Mouse (Mus musculus): ENCODE measurements around the gene Adam19.

Adam19 gene

DNA sequence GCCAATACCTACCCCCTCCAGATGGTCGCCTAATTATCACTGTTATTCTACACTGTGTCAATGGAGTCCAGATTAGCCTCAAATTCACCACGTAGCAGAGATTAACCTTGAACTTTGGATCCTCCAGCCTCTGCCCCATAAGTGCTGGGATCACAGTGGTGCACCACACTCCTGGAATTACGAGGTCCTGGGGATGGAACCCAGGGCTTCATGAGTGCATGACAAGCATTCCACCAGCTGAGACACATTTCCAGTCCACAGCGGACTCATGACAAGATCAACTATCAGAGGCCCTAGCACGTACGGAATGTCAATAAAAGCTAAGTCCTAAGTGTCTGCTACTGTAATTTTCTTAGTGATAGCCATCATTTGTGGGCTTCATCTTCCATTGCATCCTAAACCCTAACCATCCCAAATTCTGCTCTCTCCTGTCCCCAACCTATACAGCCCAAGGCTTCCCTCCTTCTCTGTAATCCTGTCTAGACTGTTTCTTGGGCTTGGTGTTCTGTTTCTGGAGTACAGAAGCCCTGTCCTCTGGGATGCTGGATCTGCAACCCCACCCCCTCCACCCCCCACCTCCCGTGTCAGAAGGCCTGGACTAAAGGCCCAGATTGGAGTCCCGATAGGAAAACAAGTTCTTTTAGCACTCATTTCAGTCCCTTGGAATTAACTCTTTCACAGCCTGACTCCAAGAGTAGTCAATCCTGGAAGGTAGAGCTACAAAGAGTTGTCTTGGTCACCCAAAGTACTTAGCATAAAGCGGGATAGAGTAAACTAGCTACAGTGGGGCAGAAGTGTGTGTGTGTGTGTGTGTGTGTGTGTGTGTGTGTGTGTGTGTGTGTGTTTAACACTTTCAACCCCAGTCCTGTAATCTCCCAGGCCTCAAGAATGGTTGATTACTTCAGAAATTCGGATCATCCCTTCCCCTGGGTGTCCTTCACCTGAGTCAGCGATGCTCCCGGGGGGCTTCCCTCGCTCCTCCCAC lies 589 bp upstream of the Adam19 start:
- peak; percentile 58 for DNase-seq (ENCODE audit: low read depth, low spot score)

DNA sequence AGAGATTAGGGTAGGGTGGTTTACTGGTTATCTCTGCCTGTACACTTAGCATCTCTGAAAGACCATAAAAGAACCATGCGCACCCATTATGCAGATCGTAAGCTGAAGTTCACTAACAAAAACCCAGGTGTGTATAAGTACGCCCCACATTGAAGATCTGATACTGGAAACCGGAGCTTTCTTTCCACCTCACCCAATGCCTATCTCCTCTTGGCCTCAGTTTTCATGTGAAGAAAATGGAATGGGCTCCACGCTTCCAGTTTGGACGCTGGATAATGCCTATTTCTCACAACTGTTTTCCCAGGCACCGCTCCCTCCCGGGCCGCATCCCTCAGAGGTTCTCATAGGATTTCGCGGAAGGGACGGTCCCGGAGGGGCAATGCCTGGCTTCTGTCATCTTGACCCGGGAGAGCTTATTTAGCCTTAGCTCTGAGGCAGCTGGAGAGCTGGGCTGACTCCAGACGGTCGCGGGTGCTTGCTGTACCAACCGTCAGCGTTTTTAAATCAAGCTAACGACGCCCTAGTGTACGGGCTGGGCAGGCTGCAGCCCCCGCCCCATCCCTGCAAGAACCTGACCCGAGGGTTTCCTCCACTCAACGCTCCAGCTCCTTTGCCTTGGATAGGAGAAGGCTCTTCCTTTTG lies 1.1 kb downstream of the Adam19 start:
- peak; percentile 72 for DNase-seq (ENCODE audit: low read depth, low spot score)

DNA sequence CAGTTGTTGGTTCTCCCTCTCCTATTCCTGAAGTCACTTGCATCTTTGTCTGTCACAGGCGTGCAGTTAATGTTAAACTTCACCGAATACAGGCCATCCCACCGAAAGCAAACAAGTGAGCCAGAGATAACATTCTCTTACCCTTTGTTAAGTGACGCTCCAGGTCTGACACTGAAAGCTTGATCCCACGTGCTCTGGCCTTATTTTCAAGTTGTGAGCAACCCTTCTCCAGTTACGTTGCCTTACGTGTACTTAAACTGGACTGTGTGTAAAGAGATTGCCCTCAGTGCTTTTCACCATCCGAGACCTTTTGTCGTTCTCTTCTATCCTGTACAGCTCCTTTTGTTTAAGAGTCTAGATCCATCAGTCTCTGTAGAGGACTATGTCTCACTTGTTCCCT lies 2.2 kb downstream of the Adam19 start:
- no peak for DNase-seq (ENCODE audit: low read depth, low spot score)

DNA sequence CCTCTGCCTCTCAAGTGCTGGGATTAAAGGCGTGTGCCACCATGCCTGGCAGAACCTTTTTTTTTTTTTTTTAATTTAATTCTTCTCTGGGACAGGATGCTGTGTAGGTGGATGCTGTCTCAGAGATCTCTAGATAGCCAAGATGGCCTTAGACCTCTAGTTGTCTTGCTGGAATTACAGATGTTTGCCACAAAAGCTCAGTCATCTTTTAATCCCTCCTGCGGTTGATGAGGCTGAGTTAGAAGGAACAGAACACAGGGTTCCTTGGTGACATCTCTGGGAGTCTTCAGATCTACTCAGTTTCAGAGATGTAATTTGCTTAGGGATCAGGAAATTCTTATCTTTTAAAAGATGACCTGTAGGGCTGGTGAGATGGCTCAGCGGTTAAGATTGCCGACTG lies 3.1 kb downstream of the Adam19 start:
- DNase-seq (ENCODE audit: low read depth, low spot score): no peak

DNA sequence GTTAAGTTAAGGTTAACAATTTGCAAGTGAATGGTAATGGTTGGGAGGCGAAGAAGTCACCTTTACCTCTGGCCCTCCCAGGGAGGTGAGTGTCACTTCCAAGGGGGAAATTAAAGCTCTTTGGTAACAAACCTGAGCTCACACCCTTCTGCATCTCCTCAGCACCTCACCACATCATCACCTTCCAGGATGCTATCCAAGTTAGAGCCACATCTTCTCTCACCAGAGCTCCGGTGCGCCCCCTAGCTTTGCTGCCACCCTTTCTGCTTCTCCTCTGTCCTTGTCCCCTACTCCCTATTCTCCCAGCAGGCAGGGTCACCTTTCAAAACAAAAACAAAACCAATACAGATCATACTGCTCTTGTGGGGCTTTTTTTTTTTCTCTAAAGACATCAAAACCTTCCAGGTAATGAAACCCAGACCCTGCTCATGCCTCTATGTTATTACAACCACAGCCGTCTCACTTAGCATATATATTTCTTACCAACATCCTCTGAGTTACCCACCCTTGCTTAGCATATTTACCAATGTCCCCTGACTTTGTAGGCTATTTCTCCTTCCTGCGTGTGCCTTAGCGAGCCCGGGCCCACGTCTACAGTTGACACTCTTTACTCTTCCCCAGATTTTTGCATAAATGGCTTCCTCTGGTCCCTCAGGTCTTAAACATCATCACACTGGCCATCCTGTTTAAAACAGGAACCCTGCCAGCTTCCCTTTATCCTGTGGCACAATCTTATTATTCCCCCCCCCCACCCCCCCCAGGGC lies 4.3 kb downstream of the Adam19 start:
- DNase-seq (ENCODE audit: low read depth, low spot score): peak; percentile 55

DNA sequence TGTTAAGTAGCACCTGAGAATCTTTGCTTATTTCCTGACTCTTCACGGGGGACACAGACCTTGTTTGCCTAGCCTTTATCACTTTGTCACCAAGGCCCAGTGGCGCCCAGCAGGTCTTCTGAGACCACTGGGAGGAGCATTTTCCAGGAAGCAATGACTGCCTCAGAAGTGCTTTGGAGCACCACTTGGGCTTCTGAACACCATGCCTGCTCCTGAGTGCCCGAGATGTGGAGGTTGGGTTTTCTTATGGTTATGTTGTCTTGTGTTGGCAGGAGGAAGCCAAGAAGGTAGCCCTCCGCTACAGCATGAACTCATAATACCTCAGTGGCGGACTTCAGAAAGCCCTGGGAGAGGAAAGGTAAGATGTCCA lies 4.8 kb downstream of the Adam19 start:
- no peak for DNase-seq (ENCODE audit: low read depth, low spot score)

DNA sequence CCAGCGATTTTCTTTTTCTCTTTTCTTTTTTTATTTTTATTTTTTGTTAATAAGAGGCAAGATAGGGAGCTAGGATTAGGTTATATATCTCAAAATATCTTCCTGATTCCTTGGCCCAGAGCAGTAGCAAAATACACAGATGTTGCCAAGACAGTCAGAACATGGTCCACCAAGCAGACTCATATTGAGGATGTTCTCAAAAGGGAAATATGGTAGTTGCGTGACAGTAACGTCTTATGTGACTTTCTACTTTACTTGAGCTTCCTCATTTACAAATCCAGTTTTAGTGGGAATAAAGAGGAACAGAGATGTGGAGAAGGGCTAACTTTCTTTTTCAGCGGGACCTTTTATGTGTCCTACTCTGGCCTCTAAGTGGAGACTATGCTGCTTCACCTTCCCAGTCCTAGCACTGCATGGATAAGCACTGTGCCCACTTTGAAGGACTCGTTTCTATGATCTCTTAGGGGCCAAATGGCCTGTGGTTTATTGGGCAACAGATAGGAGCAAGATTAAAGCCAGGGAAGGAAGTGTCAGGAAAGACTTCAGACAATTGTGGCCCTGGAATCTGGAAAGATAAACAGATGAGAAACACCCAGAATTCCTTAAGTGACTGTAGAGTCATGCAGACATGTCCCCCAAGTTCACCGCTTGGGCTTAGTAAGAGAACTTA lies 6.1 kb downstream of the Adam19 start:
- DNase-seq (ENCODE audit: low read depth, low spot score): no peak

DNA sequence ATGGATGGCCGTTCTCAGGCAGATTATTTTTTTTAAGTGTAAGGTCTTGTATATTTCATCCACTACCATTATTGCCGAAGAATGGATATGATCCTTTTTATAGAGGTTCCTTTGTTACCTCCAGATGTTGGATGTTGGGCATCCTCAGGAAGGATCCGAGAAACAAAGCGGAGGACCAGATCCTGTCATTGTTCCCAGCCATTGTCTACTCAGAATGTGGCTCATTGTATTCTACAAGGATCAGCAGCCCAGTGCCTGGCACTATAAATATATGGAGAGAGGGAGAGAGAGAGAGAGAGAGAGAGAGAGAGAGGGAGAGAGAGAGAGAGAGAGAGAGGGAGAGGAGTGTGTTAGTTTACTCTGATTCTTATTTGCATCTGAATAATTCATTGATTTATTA lies 6.8 kb downstream of the Adam19 start:
- no peak for DNase-seq (ENCODE audit: low read depth, low spot score)

DNA sequence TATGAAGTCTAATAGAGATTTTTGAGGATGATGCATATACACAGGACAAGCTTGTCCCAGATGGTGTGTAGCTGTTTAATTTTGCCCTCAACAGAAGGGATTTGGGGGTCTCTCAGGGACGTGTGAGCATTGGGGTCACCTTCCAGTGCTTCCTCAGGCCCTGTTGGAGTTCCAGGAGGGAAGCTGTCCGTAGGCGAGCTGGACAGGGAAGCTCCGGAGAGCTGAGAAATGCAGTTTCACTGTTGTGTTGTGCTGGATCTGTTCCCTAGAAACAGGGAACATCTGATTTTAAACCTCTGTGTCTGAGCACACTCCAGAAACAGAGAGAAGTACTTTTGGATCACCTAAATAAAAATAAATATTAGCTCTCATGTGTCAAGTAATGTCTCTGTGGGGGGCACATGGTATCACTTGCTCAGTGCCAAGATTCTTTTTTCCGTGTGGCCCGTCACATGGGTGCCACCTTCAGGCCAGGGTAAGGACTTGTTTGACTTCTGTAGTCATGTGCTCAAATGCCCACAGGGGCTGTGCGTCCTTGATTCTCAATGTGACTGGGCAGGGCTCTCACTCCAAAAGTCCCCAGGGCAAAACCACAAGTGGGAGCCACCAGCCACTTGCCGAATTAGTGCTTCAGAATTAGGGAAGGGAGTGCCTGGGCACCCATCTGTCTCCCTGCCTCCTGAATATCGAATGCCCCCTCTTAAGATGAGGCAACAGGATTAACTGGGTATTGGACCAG lies 7.4 kb downstream of the Adam19 start:
- DNase-seq (ENCODE audit: low read depth, low spot score): peak; percentile 84

DNA sequence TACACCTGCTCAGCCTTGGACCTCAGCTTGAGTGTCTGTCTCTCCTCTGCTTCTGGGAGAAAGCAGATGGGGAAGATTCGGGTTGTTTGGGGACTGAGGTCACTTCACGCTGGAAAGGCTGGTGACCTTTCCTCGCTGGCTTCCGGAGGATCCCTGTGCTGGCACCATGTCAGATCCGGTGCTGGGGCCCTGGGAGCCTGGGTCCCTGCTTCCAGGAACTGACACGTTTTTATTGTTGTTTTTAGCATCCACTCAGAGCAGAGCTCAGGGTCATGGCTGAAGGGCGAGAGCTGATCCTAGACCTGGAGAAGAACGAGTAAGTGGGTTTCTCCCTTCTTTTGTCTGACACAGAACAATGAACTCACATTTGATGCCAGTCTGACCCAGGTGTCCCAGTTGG lies 9.0 kb downstream of the Adam19 start:
- DNase-seq (ENCODE audit: low read depth, low spot score): no peak

DNA sequence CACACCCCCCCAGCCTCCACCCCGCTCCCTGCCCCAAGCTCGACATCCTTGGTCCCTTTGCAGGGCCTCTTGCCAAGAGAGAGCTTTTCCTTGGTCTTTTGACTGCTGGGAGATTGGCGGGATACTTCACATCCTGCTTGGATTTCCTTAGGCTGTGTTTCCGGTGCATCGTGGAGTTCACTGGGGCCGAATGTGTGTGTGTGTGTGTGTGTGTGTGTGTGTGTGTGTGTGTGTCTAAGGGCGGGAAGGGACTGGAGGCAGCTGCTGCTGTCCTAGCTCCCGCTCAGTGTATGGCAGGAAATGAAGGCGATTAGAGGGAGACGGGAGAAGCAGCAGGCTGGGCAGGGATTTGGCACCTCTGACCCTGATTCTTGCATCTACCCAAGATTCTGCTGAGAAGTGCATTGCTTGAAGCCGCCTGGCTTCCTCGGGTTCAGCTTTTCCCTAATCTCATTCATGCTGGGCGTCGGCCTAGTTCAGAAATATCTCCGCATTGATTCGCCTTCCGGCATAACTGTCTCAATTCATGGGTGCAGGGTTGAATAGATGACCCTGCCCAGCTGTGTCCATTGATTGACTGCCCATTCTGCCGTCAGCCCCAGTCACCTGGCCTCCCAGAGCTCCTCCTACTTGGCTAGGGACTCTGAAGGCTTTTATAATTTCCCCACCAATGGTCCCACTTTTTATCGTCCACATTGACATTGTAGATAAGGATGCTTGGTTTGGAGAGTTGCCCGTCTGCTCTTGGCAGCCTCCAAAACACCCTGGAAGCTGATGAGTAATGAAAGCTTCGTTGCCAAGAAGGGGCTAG lies 9.6 kb downstream of the Adam19 start:
- peak; percentile 53 for DNase-seq (ENCODE audit: low read depth, low spot score)

DNA sequence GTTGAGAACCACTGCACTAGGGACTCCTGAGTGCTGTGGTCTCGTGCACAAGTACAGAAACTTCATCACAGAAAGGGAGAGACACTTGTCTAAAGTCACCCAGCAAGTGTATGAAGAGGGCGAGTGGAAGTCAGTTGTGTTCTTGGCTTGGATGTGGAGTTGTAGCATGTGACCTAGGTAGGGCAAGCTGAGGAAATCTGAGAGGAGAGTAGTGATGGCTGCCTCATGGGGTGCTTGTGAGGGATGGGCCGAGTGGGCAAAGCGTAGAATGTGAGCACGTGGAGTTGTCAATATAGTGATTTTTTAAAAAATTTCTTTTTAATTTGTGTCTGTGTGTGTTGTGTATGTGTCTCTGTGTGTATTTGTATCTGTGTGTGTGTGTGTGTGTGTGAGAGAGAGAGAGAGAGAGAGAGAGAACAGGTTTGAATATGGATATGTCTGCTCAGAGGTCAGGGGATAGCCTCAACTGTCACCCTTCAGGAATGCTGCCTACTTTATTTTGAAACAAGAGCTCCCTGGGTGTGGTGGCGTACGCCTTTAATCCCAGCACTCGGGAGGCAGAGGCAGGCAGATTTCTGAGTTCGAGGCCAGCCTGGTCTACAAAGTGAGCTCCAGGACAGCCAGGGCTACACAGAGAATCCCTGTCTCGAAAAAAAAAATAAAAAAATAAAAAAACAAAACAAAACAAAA lies 11.7 kb downstream of the Adam19 start:
- peak; percentile 71 for DNase-seq (ENCODE audit: low read depth, low spot score)

DNA sequence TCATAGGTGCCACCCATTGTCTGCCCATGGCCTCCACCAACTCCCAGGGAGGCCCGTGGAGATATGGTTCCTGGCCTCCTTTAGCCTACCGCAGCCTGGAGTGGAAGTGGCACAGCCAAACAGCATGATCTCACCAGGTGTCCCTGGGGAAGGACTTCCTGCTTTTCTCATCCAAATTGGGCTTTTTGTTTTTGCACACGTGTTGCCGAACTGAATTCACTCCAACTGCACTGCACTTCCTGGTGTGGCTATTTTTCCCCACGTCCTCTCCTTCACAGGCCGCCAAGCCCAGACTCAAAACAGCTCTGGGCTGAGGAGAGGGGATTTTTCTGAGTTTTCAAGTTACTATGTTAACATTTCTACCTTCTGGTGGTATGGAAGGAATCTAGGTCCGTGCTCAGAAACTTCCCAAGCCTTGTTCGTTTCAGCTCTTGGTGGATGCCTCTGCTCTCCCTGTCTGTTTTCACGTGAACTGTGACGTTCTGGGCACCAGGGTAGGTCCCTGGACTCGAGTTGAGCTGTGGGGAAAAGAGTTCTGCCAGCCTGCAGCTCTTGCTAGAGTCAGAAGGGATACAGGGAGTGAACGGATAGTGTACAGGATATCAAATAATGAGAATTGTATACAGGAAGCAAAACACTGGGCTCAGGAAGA lies 13.1 kb downstream of the Adam19 start:
- DNase-seq (ENCODE audit: low read depth, low spot score): peak; percentile 92

DNA sequence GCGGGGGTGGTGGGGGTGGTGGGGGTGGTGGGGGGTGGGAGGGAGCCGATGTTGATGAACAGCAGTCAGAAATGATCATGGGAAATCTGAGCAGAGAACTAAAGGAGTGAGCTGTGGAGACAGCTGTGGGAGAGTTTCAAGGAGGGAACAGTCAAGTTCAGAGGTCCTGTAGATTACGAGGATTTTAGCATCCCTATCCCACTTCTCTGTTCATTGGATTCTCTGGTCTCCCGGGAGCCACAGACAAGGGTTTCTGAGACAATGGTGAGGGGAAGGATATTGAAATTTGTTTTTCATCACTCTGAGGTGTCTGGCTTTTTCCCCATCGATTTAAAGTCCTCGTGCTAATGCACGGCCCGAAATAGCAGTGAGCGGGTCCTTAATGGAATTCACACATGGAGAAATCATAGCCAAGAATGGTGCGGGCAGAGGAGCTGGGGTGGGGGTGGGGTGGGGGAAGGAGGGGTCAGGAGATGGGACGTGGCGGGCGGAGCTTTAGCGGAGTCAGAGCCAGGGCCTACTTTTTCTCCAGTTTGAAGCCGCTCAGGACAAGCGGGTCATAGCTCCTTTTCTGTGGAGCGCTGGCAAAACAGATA lies 13.7 kb downstream of the Adam19 start:
- peak; percentile 56 for DNase-seq (ENCODE audit: low read depth, low spot score)

DNA sequence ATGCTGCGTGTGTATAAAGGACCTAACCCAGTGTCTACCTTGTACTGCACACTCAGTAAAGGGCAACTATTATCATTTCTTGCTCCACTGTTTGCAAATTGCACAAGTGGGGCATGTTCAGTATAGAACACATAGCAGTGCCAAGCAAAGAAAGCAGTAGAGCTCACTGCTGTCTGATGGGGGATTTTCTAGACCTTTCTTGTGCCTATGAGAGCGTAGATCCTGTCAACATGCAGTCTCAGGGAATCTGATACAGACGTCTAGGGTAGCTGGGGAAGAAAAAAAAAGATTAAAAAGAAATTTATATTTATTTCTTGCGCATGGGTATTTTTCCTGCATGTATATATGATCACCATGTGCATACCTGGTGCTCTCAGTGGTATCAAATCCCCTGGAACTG lies 14.4 kb downstream of the Adam19 start:
- DNase-seq (ENCODE audit: low read depth, low spot score): no peak

DNA sequence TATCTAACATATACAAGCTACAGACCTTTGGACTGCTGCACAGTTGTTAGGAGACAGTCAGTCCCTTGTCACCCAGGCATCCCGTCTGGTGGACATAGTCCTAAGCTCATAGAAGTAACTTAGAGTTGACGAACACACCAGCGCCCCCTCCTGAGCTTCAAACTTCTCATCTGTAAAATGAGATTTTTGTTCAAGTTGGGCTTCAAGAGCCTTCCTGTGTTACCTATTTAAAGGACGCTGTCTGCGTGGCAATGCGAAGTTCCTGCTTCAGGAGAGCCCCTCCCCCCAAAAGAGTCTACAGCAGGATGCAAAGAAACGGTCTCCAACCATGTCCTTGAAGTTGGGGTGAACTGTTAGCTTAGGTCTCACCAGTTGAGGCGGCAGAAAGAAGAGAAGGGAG lies 15.0 kb downstream of the Adam19 start:
- DNase-seq (ENCODE audit: low read depth, low spot score): no peak

DNA sequence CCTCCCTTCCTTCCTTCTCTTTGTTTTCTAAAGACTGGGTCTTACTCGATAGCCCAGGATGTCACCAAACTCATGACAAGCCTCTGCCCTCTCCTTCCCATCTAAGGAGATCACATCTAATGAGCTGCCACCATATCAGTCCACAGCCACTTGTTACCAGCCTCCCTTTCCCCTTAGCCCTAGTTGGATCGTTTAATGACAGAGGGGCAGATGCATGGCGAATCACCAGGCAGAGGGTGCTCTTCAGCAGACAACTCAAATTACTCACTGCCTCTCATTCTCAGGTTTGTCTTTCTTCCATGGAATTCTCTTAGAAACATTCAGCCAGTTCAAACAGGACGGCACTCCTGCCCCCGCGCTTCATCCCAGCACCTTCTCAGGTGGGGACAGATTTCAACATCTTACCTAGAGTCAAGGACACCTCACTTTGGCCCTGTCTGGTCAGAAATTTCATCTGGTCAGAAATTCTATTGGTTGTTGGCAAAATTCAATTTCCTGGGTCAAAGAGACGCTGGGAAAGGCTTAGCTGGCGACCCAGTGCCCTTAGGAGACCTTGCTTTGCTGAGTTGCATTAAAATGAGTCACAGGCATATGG lies 16.8 kb downstream of the Adam19 start:
- DNase-seq (ENCODE audit: low read depth, low spot score): no peak
